Mouse (Mus musculus) hematopoietic stem cell, adult 5-6 weeks (primary cell): ENCODE data around the gene Taf6l. TPM values are rescaled to one million over a fixed set of nuclear protein-coding genes. Genes with fewer than 3 reads are reported as not detected.
A peak's percentile ranks its signal among the peaks of the same experiment; 100 is the strongest.

ENCODE experiments used
- ATAC-seq, 2 experiments: fragments of 125-278 bp in 1 of 2; replicated peaks in 1 of 2; 2 replicates each; pipeline ENCODE4 v1.8.0; 2016 to 2017; ENCODE audit warnings: inconsistent platforms in 2 of 2, mild to moderate bottlenecking in 2 of 2, moderate number of reproducible peaks in 2 of 2, low read depth in 1 of 2, moderate TSS enrichment in 1 of 2; ENCODE audit not compliant: low FRiP score in 2 of 2, poor library complexity in 2 of 2, severe bottlenecking in 2 of 2, insufficient read depth in 1 of 2, low TSS enrichment in 1 of 2
- total RNA-seq: library from RNA; stranded (forward); fragments of 172-1452, 232-1000 nt; gene quantifications from 2 replicates; pipeline ENCODE4 v1.2.3, GENCODE M21; 2017

Taf6l gene
- total RNA-seq, 1 experiment from 2014 or later: 12.3 TPM

DNA sequence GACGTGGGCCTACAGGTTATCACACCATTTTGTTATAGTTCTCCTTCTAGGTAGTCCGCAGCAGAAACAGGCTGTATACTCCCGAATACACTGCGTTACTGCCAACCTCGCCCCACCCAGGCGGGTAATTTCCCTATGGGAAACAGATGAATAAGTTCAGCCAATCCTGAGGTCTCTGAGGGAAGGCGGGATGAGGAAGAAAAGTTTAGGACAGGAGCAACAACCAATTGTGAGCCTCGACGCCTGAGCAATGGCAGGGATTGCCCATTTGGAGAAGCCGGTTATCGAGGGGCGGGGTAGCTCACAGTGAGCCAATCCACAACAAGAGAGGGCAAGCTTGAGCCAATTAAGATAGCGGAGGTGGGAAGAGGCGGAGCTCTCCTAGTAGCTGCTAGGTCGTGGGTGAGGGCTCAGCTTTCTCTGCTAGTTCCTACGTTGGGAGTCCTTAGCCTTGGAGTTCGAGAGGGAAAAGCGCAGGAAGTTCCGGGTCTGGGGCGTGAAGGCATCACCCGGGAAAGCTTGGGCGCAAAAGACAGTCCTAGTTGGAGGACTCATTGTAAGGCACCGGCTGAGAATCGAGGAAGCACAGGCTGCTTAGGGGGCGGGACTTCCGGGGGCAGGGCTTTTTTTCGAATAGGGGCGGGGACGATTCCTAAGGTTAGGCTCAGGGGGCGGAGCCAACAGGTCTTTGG, 16.1 kb upstream of the Taf6l start, which contains the start of gene Zbtb3:
Gene Zbtb3 (plus strand): TSS at position 426 of the 692 bp plus-strand sequence.
- ATAC-seq: peak; percentile 91 to 95

DNA sequence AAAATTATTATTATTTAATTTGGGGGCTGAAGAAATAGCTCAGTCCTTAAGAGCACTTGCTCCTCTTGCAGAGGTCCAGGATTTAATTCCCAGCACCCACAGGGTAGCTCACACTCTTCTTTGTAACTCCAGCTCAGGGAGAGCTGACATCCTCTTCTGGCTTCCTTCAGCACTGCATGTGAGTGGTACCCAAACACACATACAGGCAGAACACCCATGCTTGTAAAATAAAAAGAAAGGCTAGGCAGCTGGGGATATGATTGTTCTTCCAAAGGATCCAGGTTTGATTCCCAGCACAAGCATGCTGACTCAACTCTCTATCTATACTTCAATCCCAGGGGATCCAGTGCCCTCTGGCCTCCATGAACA, 12.7 kb upstream of the Taf6l start:
- no peak for ATAC-seq

GRCm38 (mm10) chr19:8798264-8798946, 12.2 kb upstream of the Taf6l start, which contains the start of gene Polr2g:
Gene Polr2g, minus strand, starts transcription at chr19:8798577.
- peak; percentile 67 to 77 for ATAC-seq

GRCm38 (mm10) chr19:8790171-8790570, 4.0 kb upstream of the Taf6l start:
- no peak for ATAC-seq

- ATAC-seq: no peak
Measured at GRCm38 (mm10) chr19:8789171-8789570, 3.0 kb upstream of the Taf6l start.

DNA sequence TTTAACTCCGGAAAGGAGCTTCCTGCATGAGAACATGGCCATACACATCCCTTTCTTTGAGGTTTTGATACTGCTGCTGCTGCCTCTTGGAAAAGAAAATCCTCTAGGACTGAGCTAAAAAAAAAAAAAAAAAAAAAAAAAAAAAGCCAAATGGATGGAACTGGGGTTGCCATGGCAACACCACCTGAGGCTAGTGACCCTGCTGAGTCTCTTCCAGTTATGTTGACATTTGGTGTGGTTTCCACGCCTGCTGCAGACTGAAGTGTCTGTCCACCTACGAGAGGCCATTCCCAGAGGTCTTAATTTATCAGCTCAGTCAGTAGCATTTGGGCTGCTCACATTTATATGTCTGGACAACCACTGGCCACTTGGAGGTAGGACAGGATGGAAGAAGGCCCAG, 2.3 kb upstream of the Taf6l start:
- ATAC-seq: no peak

GRCm38 (mm10) chr19:8774951-8775421, 11.2 kb downstream of the Taf6l start:
- ATAC-seq: no peak

- peak; percentile 78 to 94 for ATAC-seq
Measured at GRCm38 (mm10) chr19:8774086-8774835, 12.0 kb downstream of the Taf6l start, which contains the start of gene Tmem179b. Gene Tmem179b, minus strand, starts transcription at chr19:8774467.

DNA sequence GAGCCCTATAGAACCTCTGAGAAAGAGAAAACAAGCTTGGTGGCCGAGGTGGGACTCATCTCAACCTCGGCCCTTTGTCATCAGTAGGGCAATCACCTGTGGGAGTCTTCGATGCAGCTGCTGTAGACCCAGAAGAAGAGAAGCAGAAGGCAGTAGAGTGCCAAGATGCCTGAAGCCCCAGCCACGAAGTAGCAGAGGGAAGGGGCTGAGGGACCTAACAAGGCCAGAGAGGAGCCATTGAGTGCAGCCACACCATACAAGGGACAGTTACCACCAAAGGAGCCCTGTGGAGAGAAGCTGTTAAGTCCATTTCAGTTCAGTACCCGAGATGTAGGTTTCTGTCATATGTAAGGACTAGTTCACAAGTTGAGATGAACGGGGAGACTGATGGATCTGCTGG, 12.8 kb downstream of the Taf6l start:
- no peak for ATAC-seq

GRCm38 (mm10) chr19:8772996-8773395, 13.2 kb downstream of the Taf6l start:
- no peak for ATAC-seq

- ATAC-seq: peak; percentile 55 to 70
Measured at GRCm38 (mm10) chr19:8770567-8771270, 15.5 kb downstream of the Taf6l start, which contains the start of gene Tmem223. Gene Tmem223, plus strand, starts transcription at chr19:8770996.

DNA sequence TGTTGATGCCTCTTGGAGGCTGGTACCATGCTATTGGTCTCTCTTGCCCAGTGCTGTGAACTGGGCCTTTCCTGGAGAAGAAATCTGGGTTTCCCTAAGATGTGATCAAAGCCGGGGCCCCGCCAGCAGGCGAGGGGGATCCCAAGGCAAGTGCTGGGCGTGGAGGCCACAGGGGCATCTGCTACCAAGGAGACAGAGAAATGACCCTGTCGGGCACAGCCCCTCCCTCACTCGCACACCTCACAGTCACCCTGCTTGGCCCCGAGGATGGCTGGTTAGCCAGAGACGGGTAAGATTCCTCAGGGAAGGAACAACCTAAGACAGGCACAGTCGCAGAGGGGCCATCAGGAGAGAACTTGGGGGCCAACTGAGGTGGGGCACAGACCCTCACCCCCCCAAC, 20.7 kb downstream of the Taf6l start:
- no peak for ATAC-seq

DNA sequence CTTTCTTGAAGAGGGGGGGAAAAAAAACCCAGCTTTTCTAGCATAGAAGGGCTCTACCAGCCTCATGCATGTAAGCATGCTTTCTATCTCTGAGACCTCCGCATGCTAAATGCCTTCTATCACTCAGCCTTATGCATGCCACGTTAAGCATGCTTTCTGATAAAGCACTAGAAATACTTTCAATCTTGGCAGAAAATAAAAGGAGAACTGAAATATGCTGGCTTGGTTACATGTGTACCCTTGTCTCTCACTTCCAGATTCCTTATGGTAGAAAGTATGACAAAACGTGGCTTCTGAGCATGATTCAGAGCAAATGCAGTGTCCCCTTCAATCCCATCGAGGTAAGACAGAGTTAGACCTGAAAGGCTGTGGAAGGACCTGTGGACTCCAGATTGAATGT, 22.9 kb downstream of the Taf6l start:
- ATAC-seq: no peak

GRCm38 (mm10) chr19:8760757-8761156, 25.5 kb downstream of the Taf6l start:
- ATAC-seq: no peak

- ATAC-seq: no peak
Measured at GRCm38 (mm10) chr19:8758899-8759298, 27.3 kb downstream of the Taf6l start.

DNA sequence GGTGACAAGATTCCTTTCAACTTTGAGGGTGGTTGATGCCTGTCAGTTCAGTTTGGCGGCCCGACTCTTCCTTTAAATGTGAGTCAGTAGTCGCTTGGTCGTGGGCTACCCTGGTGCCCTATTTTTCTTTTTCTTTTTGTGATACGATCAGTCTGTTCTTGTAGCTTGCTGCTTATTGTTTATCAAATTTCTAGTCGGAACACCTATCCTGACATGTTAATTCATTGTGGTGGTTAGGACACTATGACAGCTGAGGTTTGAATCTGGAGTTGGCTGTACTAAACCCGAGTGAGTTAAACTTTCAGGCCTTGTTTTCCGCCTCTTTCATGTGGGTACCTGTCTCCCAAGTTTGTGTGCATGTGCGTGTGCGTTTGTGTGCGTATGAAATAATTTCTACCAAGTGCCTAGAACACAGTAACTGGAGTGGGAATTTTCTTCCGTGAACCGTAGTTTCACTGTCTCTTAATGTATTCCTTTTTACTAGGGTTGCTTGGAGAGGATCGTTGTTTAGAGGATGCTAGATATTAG, 28.7 kb downstream of the Taf6l start:
- ATAC-seq: no peak
